Mouse (Mus musculus) stomach, embryonic 15.5 days (tissue): ENCODE results near the gene Ssbp3. TPM values are rescaled to one million over a fixed set of nuclear protein-coding genes. Genes with fewer than 3 reads are reported as not detected.

Source experiments
- ATAC-seq: fragments of 200-750 bp; cut with Nextera tagmentation; 2 replicates; pipeline ENCODE4 v1.8.0; 2017; ENCODE audit warnings: low read depth, moderate number of reproducible peaks, moderate TSS enrichment; ENCODE audit not compliant: insufficient read depth, low FRiP score
- H3K27ac ChIP-seq: fragments of 300-500 bp; sonication (generic); 2 replicates; pipeline ENCODE4 v1.5.1; 2015; ENCODE audit warnings: mild to moderate bottlenecking, inconsistent platforms
- H3K27me3 ChIP-seq: fragments of 300-500 bp; sonication (generic); replicated peaks from 2 replicates; pipeline ENCODE4 v1.6.1; 2015; ENCODE audit warnings: inconsistent platforms
- H3K36me3 ChIP-seq: fragments of 300-500 bp; sonication (generic); 2 replicates; pipeline ENCODE4 v1.6.1; 2015; ENCODE audit warnings: inconsistent platforms
- H3K4me1 ChIP-seq: fragments of 300-500 bp; sonication (generic); 2 replicates; pipeline ENCODE4 v1.6.1; 2015; ENCODE audit warnings: inconsistent platforms
- H3K4me2 ChIP-seq: fragments of 300-500 bp; sonication (generic); 2 replicates; pipeline ENCODE4 v1.6.1; 2015; ENCODE audit warnings: mild to moderate bottlenecking, inconsistent platforms
- H3K4me3 ChIP-seq: fragments of 300-500 bp; sonication (generic); replicated peaks from 2 replicates; pipeline ENCODE4 v1.5.1; 2015; ENCODE audit warnings: inconsistent platforms
- H3K9ac ChIP-seq: fragments of 300-500 bp; sonication (generic); 2 replicates; pipeline ENCODE4 v1.6.1; 2015; ENCODE audit warnings: inconsistent platforms
- H3K9me3 ChIP-seq: fragments of 300-500 bp; sonication (generic); 2 replicates; pipeline ENCODE4 v1.6.1; 2016; ENCODE audit warnings: inconsistent platforms
- WGBS: fragments of 180-500 bp; shearing (Covaris S2); methylation state at CpG from one replicate; pipeline ENCODE4 v1.1.7; 2015; 5-methylcytosine and 5-hydroxymethylcytosine counted together
- polyA plus RNA-seq: library from polyadenylated mRNA; unstranded; fragments of >200 nt; fragmentation: Nextera tagmentation; extraction: Ambion mirVana; gene quantifications from 2 replicates; pipeline ENCODE4 v1.2.1, GENCODE M21; 2015

The Ssbp3 gene
- polyA plus RNA-seq, 1 experiment from 2014 or later = 92.4 TPM

DNA sequence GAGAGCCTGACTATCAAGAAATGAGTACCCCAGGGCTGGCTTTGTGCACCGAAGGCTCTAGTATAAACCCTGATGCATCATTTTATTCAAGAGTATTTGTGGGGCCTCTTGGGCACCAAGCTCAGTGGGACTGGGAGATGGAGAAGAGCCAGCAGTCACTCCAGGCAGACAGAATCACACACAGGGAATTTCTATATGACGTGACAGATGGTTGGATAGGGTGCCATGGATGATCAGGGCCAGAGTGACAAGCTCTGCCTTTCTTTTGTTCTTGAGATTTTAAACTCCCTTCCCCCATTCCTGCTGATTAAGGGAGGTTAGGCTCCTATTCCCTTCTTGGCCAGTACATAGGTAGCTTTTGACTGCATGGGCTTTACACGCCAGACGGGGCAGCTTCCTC, 74.8 kb downstream of the Ssbp3 start:
- no peak overlapping the region for H3K9ac ChIP-seq
- no peak for ATAC-seq
- H3K36me3 ChIP-seq = no peaks in the 10 kb centered on the region
- H3K4me3 ChIP-seq = no peak overlapping the region
- H3K27ac ChIP-seq = peak overlapping the region; percentile 70
- H3K4me2 ChIP-seq = no peak overlapping the region
- 74% methylated on average over 4 of the region's 4 CpGs for WGBS
- no peaks in the 10 kb centered on the region for H3K27me3 ChIP-seq
- H3K4me1 ChIP-seq = peaks cover 78% of the 10 kb centered on the region
- H3K9me3 ChIP-seq = no peaks in the 10 kb centered on the region

GRCm38 (mm10) chr4:106985899-106986832, 75.7 kb downstream of the Ssbp3 start:
- Histone ChIP-seq H3K27ac (peak overlapping the region; percentile 70), H3K9ac (no peak overlapping the region), H3K4me1 (peaks cover 69% of the 10 kb centered on the region)

DNA sequence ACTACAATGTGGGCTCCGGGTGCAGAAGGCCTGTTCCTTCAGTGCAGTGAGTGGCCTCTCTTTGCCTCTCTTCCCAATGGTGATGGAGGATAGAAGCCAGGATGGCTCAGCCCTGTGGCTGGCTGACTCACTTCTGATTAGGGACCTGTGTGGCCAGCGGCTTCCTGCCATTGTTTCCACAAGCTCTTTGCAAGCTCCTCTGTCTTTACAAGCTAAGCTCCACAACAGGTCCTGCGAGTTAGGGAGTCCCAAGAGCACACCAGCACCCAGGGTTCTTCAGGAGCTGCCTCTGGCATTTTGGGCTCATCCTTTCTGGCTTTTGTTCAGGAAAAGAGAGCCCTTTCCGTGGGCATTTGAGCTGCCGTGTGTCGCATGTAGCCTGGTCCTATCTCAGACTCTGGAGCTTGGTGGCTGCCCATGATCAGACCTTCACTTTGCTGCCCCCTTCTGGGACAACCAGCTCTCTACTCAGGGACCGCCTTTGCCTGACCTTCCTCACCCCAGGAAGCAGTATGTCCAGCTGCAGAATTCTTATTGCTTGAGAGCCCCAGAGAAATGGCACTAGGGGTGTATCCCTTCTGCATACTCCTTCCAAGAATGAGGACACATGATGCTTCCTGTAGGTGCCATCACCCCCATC, 77.3 kb downstream of the Ssbp3 start:
- 29% methylated on average over 7 of the region's 7 CpGs for WGBS
- Histone ChIP-seq H3K4me2 (no peak overlapping the region), H3K9ac (no peak overlapping the region), H3K4me3 (no peak overlapping the region), H3K27me3 (no peaks in the 10 kb centered on the region), H3K9me3 (no peaks in the 10 kb centered on the region), H3K36me3 (no peaks in the 10 kb centered on the region), H3K27ac (peak overlapping the region; percentile 51), H3K4me1 (peaks cover 61% of the 10 kb centered on the region)
- ATAC-seq = peak; percentile 71; the same call in 1 of the 2 replicates

More at GRCm38 (mm10) chr4:106985899-106986832, 75.7 kb downstream of the Ssbp3 start:
- peak overlapping the region; percentile 1; the same call in 1 of the 2 replicates for H3K4me2 ChIP-seq
- peak; percentile 16; the same call in 1 of the 2 replicates for ATAC-seq
- no peak overlapping the region for H3K4me3 ChIP-seq
- 25% methylated on average over 15 of the region's 15 CpGs for WGBS
- no peaks in the 10 kb centered on the region for H3K27me3 ChIP-seq
- no peaks in the 10 kb centered on the region for H3K36me3 ChIP-seq
- H3K9me3 ChIP-seq = no peaks in the 10 kb centered on the region

DNA sequence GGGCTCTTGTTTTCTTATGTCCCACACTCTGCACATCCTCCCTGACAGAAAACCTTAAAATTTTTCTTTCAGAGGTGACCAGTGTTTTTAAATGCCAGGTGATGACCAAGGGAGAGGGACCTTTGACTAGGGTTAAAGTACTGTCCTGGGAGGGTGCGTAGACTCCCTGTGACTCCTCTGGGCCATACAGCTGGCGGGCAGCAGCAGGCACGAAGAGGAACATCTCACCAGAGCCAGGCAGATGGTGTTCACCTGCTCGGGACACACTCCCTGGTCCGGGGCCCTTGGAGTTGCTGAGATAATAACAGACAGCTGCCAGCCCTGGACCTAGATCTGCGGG, 78.4 kb downstream of the Ssbp3 start:
- Histone ChIP-seq H3K4me2 (no peak overlapping the region), H3K4me3 (no peak overlapping the region), H3K27me3 (no peaks in the 10 kb centered on the region), H3K9ac (no peak overlapping the region), H3K9me3 (no peaks in the 10 kb centered on the region), H3K36me3 (no peaks in the 10 kb centered on the region), H3K4me1 (peaks cover 54% of the 10 kb centered on the region), H3K27ac (peak overlapping the region; percentile 32)
- WGBS = 72% methylated on average over 6 of the region's 6 CpGs
- no peak for ATAC-seq

DNA sequence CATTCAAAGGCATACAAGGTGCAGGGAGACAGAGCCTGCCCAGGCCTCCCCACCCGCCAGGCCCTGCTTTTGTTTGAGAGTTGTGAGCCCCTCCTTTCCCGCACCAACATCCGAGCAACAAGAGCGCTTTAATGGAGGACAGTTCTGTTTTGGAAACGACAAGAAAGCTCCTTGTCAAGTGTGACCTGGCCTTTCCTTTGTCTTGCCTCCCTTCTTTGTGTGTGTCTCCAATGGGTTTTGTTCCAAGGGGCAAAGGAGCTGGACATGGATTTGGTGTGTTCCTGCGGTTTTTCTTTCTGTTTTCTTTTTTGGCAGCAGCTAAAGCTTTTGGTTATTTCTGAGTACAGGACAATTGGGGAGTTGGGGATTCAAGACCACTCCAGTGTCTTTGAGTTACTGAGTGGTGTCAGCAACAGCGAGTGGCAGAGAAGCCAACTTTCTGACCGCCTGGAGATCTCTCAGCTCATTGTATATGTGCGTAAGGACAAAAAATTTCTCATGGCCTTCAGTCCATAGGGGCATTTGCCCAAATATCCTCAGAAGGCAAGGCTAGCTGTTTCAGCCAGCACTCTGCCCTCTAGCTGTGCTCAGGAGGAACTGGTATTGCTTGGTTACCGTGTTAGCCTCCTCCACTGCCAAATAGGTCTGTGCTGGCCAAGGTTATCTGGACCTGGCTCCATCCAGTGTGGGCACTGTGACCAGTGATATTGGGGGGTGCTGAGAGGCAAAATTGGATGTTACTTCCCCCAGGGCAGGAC, 78.9 kb downstream of the Ssbp3 start:
- H3K9me3 ChIP-seq = no peaks in the 10 kb centered on the region
- peaks cover 49% of the 10 kb centered on the region for H3K4me1 ChIP-seq
- no peaks in the 10 kb centered on the region for H3K36me3 ChIP-seq
- H3K27me3 ChIP-seq = no peaks in the 10 kb centered on the region
- no peak overlapping the region for H3K9ac ChIP-seq
- 60% methylated on average over 10 of the region's 10 CpGs for WGBS
- H3K27ac ChIP-seq = peak overlapping the region; percentile 32
- no peak overlapping the region for H3K4me3 ChIP-seq
- ATAC-seq = no peak
- no peak overlapping the region for H3K4me2 ChIP-seq

DNA sequence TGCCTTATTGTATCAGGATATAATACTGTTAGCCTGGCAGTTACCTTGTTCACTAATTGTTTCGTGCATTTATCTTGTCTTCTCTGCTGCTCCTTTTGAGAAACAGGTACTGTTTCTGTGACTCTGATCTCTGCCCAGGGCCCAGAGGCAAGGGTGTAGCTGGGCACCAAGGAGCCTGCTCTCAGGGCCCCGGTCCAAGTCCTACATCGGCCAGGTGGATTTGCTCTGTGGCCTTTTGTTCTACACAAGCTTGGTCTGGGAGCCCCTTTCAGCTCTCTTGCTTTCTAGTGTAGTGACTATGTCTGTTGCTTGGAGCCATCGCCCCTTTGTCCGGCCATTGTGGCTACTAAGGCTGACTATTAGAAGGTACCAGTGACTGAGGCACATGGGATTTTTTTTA, 82.6 kb downstream of the Ssbp3 start:
- no peak overlapping the region for H3K4me2 ChIP-seq
- H3K36me3 ChIP-seq = no peaks in the 10 kb centered on the region
- H3K9ac ChIP-seq = no peak overlapping the region
- peaks cover 45% of the 10 kb centered on the region for H3K4me1 ChIP-seq
- no peaks in the 10 kb centered on the region for H3K9me3 ChIP-seq
- WGBS = 92% methylated on average over 5 of the region's 5 CpGs
- H3K27ac ChIP-seq = no peak overlapping the region
- H3K27me3 ChIP-seq = no peaks in the 10 kb centered on the region
- no peak overlapping the region for H3K4me3 ChIP-seq
- ATAC-seq = no peak

DNA sequence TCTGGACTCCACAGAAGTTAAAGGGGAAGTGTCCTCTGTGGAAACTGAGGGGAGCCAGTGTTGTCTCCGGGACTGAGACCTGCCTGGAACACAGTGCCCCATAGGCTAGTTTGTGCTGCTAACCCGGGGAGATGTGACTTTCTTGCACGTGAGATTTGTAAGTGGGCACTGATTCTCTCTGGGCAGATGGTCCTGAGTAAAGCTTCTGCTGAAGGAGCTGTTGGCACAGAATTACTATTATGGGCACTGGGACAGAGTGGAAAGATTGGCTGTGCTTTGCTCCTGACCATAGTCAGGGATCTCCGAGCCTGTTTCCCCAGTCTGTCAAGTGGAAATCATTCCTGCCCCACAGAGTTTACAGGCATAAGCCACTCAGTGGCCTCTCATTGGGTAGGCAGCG, 83.8 kb downstream of the Ssbp3 start:
- H3K4me1 ChIP-seq = peaks cover 35% of the 10 kb centered on the region
- H3K4me2 ChIP-seq = no peak overlapping the region
- H3K9ac ChIP-seq = no peak overlapping the region
- ATAC-seq = no peak
- H3K27ac ChIP-seq = no peak overlapping the region
- 77% methylated on average over 5 of the region's 5 CpGs for WGBS
- no peaks in the 10 kb centered on the region for H3K9me3 ChIP-seq
- H3K4me3 ChIP-seq = no peak overlapping the region
- H3K27me3 ChIP-seq = no peaks in the 10 kb centered on the region
- H3K36me3 ChIP-seq = no peaks in the 10 kb centered on the region

- Histone ChIP-seq H3K9me3 (no peaks in the 10 kb centered on the region), H3K4me2 (no peak overlapping the region), H3K4me3 (no peak overlapping the region), H3K4me1 (peaks cover 39% of the 10 kb centered on the region), H3K27ac (0 out of 2 replicates have a peak overlapping the region, but pooled peaks have one; percentile 16), H3K9ac (no peak overlapping the region), H3K36me3 (no peaks in the 10 kb centered on the region), H3K27me3 (no peaks in the 10 kb centered on the region)
- 81% methylated on average over 6 of the region's 6 CpGs for WGBS
- no peak for ATAC-seq
Measured at GRCm38 (mm10) chr4:106995069-106995468, 84.6 kb downstream of the Ssbp3 start.

DNA sequence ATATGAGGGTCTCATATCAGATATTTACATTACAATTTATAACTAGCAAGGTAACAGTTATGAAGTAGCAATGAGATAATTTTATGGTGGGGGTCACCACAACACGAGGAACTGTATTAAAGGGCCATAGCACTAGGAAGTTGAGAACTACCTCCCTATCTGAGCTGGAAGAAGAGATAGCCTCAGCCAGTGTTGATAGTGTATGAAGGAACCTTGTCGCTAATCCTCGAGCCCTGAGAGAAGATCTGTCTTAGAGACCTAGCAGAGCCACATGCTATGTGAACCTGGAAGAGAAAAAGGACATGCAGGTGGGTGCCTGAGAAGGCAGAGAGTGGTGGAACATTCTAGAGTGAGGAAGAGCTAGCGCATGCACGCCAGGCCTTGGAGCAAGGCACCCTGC, 85.0 kb downstream of the Ssbp3 start:
- no peak for ATAC-seq
- Histone ChIP-seq H3K36me3 (no peaks in the 10 kb centered on the region), H3K4me3 (no peak overlapping the region), H3K9ac (no peak overlapping the region), H3K9me3 (no peaks in the 10 kb centered on the region), H3K4me2 (no peak overlapping the region), H3K4me1 (peaks cover 39% of the 10 kb centered on the region), H3K27ac (peak overlapping the region; percentile 61), H3K27me3 (no peaks in the 10 kb centered on the region)
- 71% methylated on average over 5 of the region's 5 CpGs for WGBS

DNA sequence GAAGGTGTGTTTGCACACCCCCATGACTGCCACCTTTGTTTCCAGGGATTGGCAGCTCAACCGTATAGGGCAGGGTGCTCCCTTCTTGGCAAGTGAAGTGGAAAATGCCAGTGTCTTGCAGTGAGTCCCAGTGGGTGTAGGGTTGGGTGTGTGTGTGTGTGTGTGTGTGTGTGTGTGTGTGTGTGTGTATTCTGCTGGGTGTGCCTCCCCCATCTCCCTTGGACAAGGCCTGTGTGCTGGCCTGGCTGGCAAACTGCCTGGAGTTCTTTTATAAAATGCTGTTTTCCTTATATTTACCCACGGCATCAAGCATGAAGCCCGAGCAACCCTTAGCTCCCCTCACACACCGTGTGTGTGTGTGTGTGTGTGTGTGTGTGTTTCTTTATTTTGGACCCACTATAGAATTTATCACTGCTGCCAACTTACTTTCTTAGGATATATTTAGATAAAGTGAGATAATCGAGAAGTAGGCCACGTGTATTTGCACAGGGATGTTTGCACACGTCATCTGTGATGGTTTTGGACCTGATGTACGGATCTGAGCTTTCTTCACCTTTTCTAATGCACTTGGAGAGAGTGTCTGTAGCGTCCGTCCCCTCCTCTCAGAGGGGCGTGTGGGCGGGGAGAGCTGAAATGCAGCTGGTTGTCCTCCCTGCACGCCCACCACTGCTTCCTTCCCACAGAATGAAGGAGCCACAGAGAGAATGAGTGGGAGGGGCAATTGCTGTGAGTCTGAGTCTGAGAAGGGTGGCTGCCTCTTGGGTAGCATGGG, 86.0 kb downstream of the Ssbp3 start:
- ATAC-seq = peak; percentile 79
- 0 out of 2 replicates have a peak overlapping the region, but pooled peaks have one; percentile 8 for H3K4me2 ChIP-seq
- peaks cover 48% of the 10 kb centered on the region for H3K4me1 ChIP-seq
- peak overlapping the region; percentile 61 for H3K27ac ChIP-seq
- no peaks in the 10 kb centered on the region for H3K9me3 ChIP-seq
- H3K4me3 ChIP-seq = no peak overlapping the region
- H3K27me3 ChIP-seq = no peaks in the 10 kb centered on the region
- no peaks in the 10 kb centered on the region for H3K36me3 ChIP-seq
- no peak overlapping the region for H3K9ac ChIP-seq
- whole genome bisulfite sequencing = 19% methylated on average over 13 of the region's 13 CpGs

DNA sequence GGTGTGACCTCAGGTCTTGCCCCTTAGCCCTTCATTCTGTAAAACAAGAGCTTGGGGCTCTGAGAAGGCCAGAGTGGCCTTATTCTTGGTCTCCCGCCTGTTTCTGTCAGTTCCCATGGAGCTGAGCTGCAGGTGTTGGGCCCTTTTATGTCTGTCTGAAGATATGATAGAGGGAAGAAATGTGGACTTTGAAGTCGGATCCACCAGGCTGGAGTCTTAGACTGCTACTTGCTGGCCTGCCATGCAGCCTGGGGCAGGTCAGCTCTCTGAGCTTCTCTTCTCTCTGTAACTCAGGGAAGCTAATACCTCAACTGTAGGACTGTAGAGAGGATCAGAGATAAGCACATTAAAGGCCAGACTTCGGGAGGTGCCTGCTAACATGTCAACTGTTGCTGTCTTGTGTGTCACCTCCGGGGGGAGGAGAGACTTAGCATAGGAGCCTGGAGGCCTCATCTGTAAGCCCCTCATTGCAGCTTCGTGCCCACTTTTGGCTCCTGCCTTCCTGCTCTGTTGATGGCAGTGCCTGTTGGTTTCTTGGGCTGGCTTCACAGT, 90.8 kb downstream of the Ssbp3 start:
- Histone ChIP-seq H3K4me2 (no peak overlapping the region), H3K4me3 (no peak overlapping the region), H3K9ac (no peak overlapping the region), H3K27me3 (no peaks in the 10 kb centered on the region), H3K27ac (peak overlapping the region; percentile 48; the same call in 1 of the 2 replicates), H3K9me3 (no peaks in the 10 kb centered on the region), H3K36me3 (no peaks in the 10 kb centered on the region), H3K4me1 (peaks cover 56% of the 10 kb centered on the region)
- WGBS = 59% methylated on average over 5 of the region's 5 CpGs
- no peak for ATAC-seq
